Mouse (Mus musculus) midbrain, embryonic 10.5 days (tissue): ENCODE measurements around the gene Rnf17. TPM values are rescaled to one million over a fixed set of nuclear protein-coding genes. Genes with fewer than 3 reads are reported as not detected.

Experiments
- polyA plus RNA-seq: library from polyadenylated mRNA; unstranded; fragments of >200 nt; fragmentation: Nextera tagmentation; extraction: Ambion mirVana; gene quantifications from 2 replicates; pipeline ENCODE4 v1.2.1, GENCODE M21; 2016

Gene Rnf17
- polyA plus RNA-seq, 1 experiment from 2014 or later = 1.9 TPM

Other genes starting within 250 kb of the Rnf17 start
- not detected in 2 replicates for gene Gzmg, start 243.0 kb upstream of the Rnf17 start, polyA plus RNA-seq
- gene Gzmn, start 228.0 kb upstream of the Rnf17 start, polyA plus RNA-seq = not detected in 2 replicates
- gene Gzmf, start 191.2 kb upstream of the Rnf17 start, polyA plus RNA-seq = not detected in 2 replicates
- not detected in 2 replicates for gene Gzmc, start 167.9 kb upstream of the Rnf17 start, polyA plus RNA-seq
- gene Gzmb, start 140.3 kb upstream of the Rnf17 start, polyA plus RNA-seq = not detected in 2 replicates
- gene Atp12a, start 37.5 kb upstream of the Rnf17 start, polyA plus RNA-seq = not detected in 2 replicates
- gene Cenpj, start 172.8 kb downstream of the Rnf17 start, polyA plus RNA-seq = 23.5 and 24.3 TPM in 2 replicates
- 1.4 and 1.6 TPM in 2 replicates for gene Parp4, start 173.0 kb downstream of the Rnf17 start, polyA plus RNA-seq